Mouse (Mus musculus) cerebellum, adult 2 months (tissue): ENCODE results near the gene Smtnl2.

ENCODE experiments used
- CTCF ChIP-seq: fragments of 200-500 bp; IDR thresholded peaks from 2 replicates; pipeline ENCODE4 v1.5.1; 2011; ENCODE audit warnings: low read depth, mild to moderate bottlenecking, control low read depth, low read length, moderate library complexity, borderline replicate concordance; ENCODE audit not compliant: insufficient read depth
- POLR2A ChIP-seq: fragments of 200-500 bp; IDR thresholded peaks from 2 replicates; pipeline ENCODE4 v1.6.1; 2011; ENCODE audit warnings: low read length, control low read depth, borderline replicate concordance; ENCODE audit not compliant: insufficient read depth

DNA sequence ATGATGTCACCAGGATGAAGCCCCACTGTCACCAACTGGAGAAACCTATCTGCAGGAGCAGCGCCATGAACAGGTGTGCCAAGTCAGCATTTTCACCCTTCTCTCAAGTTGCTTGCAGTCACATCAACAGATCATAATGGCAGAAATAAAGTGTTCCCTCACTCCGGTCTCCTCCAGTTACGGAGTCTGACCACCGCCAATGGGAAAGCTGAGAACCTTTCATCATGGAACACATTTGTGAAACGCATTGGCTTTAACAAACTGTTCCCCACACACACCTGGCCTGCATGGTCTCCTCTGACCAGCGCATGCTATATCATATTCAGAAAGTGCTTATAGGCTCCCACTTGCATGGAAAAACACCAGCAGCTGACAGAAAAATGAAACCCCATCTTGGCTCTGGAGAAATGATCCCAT lies 23.4 kb downstream of the Smtnl2 start:
- TF ChIP-seq CTCF = no peak
- no peak for TF ChIP-seq POLR2A
